Mouse (Mus musculus): Measurements from ENCODE around the gene Pgap1. TPM values are rescaled to one million over a fixed set of nuclear protein-coding genes. Genes with fewer than 3 reads are reported as not detected.

The Pgap1 gene
- total RNA-seq (2021) = 1 to 10 TPM; 3.6 to 3.8 TPM
- 0.72 and 1.3 TPM in 2 replicates for polyA plus RNA-seq (2012; rRNA removed)
- long read RNA-seq = 0 reads

DNA sequence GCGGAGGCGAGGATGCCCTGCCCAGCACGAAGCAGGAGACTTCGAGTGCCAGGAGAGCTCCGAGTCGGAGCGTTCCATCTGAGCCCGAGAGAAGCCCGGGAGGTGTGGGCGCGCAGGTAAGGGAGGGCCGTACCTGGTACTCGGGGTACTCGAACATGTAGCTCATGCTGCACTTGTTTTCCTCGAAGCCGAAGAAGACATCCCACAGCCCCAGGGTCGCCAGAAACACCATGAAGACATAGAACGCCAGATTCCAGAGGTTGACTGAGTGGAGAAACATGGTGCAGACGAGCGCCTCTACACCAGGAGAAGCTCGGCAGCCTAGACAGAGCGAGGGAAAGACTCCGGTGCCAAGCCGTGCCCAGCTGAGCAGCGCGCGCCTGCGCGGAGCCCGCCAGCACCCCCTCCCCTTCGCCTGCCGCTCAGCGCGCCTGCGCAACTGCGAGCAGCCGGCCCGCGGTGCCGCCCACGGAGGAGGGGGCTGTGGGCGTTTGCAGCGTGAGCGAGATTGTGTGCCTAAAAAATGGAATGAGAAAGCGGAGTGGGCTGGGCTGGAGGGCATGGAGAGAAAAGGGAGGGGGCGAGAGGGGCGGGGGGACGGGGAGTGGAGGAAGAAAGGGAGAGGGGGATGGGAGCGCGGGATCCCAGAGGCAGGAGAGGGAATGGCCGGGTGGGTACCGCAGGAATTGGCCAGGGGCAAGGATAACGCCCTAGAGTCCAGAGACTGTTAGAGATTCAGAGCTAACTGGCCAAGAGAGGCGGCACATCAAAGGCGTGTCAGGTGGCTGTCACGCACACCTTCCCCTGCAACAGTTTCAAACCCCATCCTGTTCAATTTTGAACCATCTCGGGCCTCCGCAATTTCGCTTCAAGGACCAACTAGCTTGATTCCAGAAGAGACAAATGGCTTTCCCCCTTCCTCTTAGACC is at the start of gene Pgap1:
Gene Pgap1, minus strand, starts transcription at position 384 of the 929 bp plus-strand sequence.
- DNase-seq = peak; percentile 90 to 92
- WGBS = under 1% methylated on average over 59 of the region's 59 CpGs
- Histone ChIP-seq H3K27ac (peak within 1 kb of the TSS; percentile 72), H3K79me2 (replicated peaks; ENCODE audit: control insufficient read depth, insufficient read depth, low read length) (no peaks in the 10 kb centered on the region), H3K9ac (ENCODE audit: low read depth, low read length) (peak within 1 kb of the TSS; percentile 62), H3K36me3 (ENCODE audit: control insufficient read depth, insufficient read depth, low read length) (no peaks in the 10 kb centered on the region), H3K4me3 (peak within 1 kb of the TSS; percentile 95), H3K4me1 (ENCODE audit: control insufficient read depth, insufficient read depth, low read length) (no peaks in the 10 kb centered on the region), H3K27me3 (ENCODE audit: control insufficient read depth, insufficient read depth, low read length) (no peaks in the 10 kb centered on the region)
- intact Hi-C loops (cut with DNase I) = no loop called here
- TF ChIP-seq POLR2A (IDR thresholded peaks at IDR 0.05; ENCODE audit: insufficient read depth, low read depth, low read length) (peak; percentile 67), EP300 (IDR thresholded peaks at IDR 0.05; ENCODE audit: insufficient read depth, low read depth, low read length) (no peak)

DNA sequence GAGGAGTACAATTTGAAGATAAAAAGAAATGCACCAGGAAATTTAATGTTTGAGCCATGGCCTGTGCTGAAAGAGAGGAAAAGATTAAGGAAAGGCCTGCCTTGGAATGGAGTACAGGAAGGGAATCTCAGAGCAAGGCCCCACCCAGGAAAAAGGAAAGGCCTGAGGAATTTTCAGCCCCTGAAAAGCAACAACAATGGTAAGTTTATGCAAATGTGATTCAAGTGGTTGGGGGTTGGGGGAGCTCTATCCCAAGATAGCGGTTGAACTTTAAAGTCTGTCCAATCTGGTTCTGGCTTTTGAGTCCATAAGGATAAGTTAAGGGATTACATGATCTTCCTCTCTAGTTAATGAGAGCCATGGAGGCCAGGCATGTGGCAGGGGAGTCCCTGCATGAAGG is 49.5 kb upstream of the Pgap1 start:
- no peaks in the 10 kb centered on the region for H3K79me2 ChIP-seq (replicated peaks; ENCODE audit: control insufficient read depth, insufficient read depth, low read length)
- TF ChIP-seq POLR2A (IDR thresholded peaks at IDR 0.05; ENCODE audit: insufficient read depth, low read depth, low read length) (no peak), EP300 (IDR thresholded peaks at IDR 0.05; ENCODE audit: insufficient read depth, low read depth, low read length) (no peak), CTCF (IDR thresholded peaks at IDR 0.05) (no peak)
- intact Hi-C loops (cut with DNase I) = no loop called here
- H3K9ac ChIP-seq (ENCODE audit: low read depth, low read length) = no peak overlapping the region
- no peak for DNase-seq
- H3K36me3 ChIP-seq (ENCODE audit: control insufficient read depth, insufficient read depth, low read length) = no peaks in the 10 kb centered on the region
- H3K4me3 ChIP-seq = no peak overlapping the region
- WGBS = 47% methylated on average over 1 of the region's 1 CpGs
- no peaks in the 10 kb centered on the region for H3K27me3 ChIP-seq (ENCODE audit: control insufficient read depth, insufficient read depth, low read length)
- H3K4me1 ChIP-seq (ENCODE audit: control insufficient read depth, insufficient read depth, low read length) = no peaks in the 10 kb centered on the region
- no peak overlapping the region; the same call in 1 of the 2 replicates for H3K27ac ChIP-seq

DNA sequence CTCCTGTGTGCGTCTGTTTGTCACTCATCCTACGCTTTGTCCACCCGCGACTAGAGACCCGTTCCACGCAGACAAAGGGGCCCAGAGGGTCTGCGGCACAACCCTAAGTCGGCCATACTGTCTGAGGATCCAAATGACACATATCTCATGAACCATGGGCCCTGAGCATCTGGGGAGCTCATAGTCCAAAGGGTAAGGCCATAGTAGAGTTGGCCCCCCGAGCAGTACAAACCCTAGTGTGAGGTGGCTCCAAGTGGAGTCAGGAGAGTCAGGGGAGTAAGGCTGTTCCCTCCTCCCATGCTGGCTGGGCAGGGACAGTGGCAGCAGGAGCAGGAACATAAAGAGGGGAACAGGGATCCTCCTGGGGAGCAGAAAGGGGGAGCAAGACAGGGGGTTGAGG is 44.2 kb upstream of the Pgap1 start:
- WGBS = 96% methylated on average over 9 of the region's 9 CpGs
- Histone ChIP-seq H3K27ac (no peak overlapping the region), H3K79me2 (replicated peaks; ENCODE audit: control insufficient read depth, insufficient read depth, low read length) (no peaks in the 10 kb centered on the region), H3K4me3 (no peak overlapping the region), H3K36me3 (ENCODE audit: control insufficient read depth, insufficient read depth, low read length) (no peaks in the 10 kb centered on the region), H3K4me1 (ENCODE audit: control insufficient read depth, insufficient read depth, low read length) (no peaks in the 10 kb centered on the region), H3K9ac (ENCODE audit: low read depth, low read length) (no peak overlapping the region), H3K27me3 (ENCODE audit: control insufficient read depth, insufficient read depth, low read length) (no peaks in the 10 kb centered on the region)
- DNase-seq = no peak
- TF ChIP-seq EP300 (IDR thresholded peaks at IDR 0.05; ENCODE audit: insufficient read depth, low read depth, low read length) (no peak), CTCF (IDR thresholded peaks at IDR 0.05) (no peak), POLR2A (IDR thresholded peaks at IDR 0.05; ENCODE audit: insufficient read depth, low read depth, low read length) (no peak)
- intact Hi-C loops (cut with DNase I) = no loop called here

DNA sequence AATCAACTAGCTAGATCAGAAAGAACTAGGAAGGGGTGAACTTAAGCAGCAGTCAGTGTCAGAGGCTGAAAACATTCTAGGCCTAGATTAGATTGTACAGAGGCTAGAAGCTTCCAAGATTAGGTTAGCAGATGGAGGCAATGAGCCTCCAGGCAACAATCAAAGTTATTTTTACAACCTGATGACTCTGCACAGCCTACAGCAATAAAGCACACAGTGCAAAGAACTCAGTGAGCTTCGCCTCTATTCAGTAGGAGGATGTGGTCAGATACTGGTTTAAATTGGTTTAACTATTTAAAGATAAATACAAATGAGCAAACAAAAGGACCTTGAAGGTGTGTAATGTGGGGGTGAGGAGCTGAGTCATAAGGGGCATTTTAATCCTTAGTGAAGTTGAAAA is 42.8 kb upstream of the Pgap1 start:
- Histone ChIP-seq H3K27ac (no peak overlapping the region), H3K4me3 (no peak overlapping the region), H3K9ac (ENCODE audit: low read depth, low read length) (no peak overlapping the region), H3K4me1 (ENCODE audit: control insufficient read depth, insufficient read depth, low read length) (no peaks in the 10 kb centered on the region), H3K79me2 (replicated peaks; ENCODE audit: control insufficient read depth, insufficient read depth, low read length) (no peaks in the 10 kb centered on the region), H3K27me3 (ENCODE audit: control insufficient read depth, insufficient read depth, low read length) (no peaks in the 10 kb centered on the region), H3K36me3 (ENCODE audit: control insufficient read depth, insufficient read depth, low read length) (no peaks in the 10 kb centered on the region)
- DNase-seq = no peak
- intact Hi-C loops (cut with DNase I) = no loop called here
- WGBS = 38% methylated on average over 1 of the region's 1 CpGs
- TF ChIP-seq POLR2A (IDR thresholded peaks at IDR 0.05; ENCODE audit: insufficient read depth, low read depth, low read length) (no peak), CTCF (IDR thresholded peaks at IDR 0.05) (no peak), EP300 (IDR thresholded peaks at IDR 0.05; ENCODE audit: insufficient read depth, low read depth, low read length) (no peak)

GRCm38 (mm10) chr1:54597594-54598217 is 40.2 kb upstream of the Pgap1 start:
- no peak for TF ChIP-seq EP300 (IDR thresholded peaks at IDR 0.05; ENCODE audit: insufficient read depth, low read depth, low read length)
- Histone ChIP-seq H3K36me3 (ENCODE audit: control insufficient read depth, insufficient read depth, low read length) (no peaks in the 10 kb centered on the region), H3K4me1 (ENCODE audit: control insufficient read depth, insufficient read depth, low read length) (no peaks in the 10 kb centered on the region), H3K27me3 (ENCODE audit: control insufficient read depth, insufficient read depth, low read length) (no peaks in the 10 kb centered on the region), H3K27ac (no peak overlapping the region), H3K9ac (ENCODE audit: low read depth, low read length) (no peak overlapping the region), H3K79me2 (replicated peaks; ENCODE audit: control insufficient read depth, insufficient read depth, low read length) (no peaks in the 10 kb centered on the region), H3K4me3 (no peak overlapping the region)
- no peak for DNase-seq
- WGBS = 66% methylated on average over 4 of the region's 4 CpGs
- intact Hi-C loops (cut with DNase I) = no loop called here

DNA sequence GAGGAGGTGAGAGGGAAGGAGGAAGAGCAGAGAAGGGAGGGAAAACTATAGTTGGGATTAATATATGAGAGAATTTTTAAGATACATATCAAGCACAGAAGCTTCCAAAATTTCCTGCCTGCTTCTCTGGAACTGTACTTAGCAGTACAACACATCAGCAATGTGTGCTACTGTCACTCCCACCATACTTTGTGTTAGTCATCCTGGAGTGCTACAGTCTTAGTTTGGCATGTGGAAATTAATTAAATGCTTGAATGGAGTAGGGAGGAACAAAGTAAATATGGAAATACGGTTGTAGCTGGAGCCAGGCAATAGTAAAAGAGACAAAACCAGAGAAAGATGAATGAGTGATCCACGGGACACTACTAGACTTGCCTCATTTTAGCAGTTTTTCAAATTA is 38.7 kb upstream of the Pgap1 start:
- H3K79me2 ChIP-seq (replicated peaks; ENCODE audit: control insufficient read depth, insufficient read depth, low read length) = no peaks in the 10 kb centered on the region
- H3K27me3 ChIP-seq (ENCODE audit: control insufficient read depth, insufficient read depth, low read length) = no peaks in the 10 kb centered on the region
- H3K27ac ChIP-seq = no peak overlapping the region
- no peak overlapping the region for H3K4me3 ChIP-seq
- WGBS = 90% methylated on average over 2 of the region's 2 CpGs
- no peak overlapping the region for H3K9ac ChIP-seq (ENCODE audit: low read depth, low read length)
- H3K4me1 ChIP-seq (ENCODE audit: control insufficient read depth, insufficient read depth, low read length) = no peaks in the 10 kb centered on the region
- no peak for DNase-seq
- H3K36me3 ChIP-seq (ENCODE audit: control insufficient read depth, insufficient read depth, low read length) = no peaks in the 10 kb centered on the region
- TF ChIP-seq CTCF (IDR thresholded peaks at IDR 0.05) (no peak), POLR2A (IDR thresholded peaks at IDR 0.05; ENCODE audit: insufficient read depth, low read depth, low read length) (no peak), EP300 (IDR thresholded peaks at IDR 0.05; ENCODE audit: insufficient read depth, low read depth, low read length) (no peak)
- intact Hi-C loops (cut with DNase I) = no loop called here

Measured in heart, adult 2 months (tissue).